Mouse (Mus musculus) liver, postnatal 0 days (tissue): ENCODE measurements at regions not wholly inside any gene's neighbourhood (a gene's known extent, or its start where the extent isn't known, plus 50 kb on each side); places are given as distances from the start of the nearest gene placed in this dataset.

Experiments used
- CTCF ChIP-seq: sonication (generic); IDR thresholded peaks from 2 replicates; pipeline ENCODE4 v1.5.1; 2016; ENCODE audit warnings: antibody characterized with exemption, low read depth
- EP300 ChIP-seq: IDR thresholded peaks from 2 replicates; pipeline ENCODE4 v1.6.1; 2016; ENCODE audit warnings: antibody characterized with exemption, low read depth, mild to moderate bottlenecking

GRCm38 (mm10) chr1:183657043-183657442 lies 239.0 kb downstream of the Hhipl2 start:
- TF ChIP-seq CTCF = peak; percentile 81
- TF ChIP-seq EP300 = no peak
